Comparison of ENCODE assay signal across 22 mouse cellular contexts in the genomic region with DNA sequence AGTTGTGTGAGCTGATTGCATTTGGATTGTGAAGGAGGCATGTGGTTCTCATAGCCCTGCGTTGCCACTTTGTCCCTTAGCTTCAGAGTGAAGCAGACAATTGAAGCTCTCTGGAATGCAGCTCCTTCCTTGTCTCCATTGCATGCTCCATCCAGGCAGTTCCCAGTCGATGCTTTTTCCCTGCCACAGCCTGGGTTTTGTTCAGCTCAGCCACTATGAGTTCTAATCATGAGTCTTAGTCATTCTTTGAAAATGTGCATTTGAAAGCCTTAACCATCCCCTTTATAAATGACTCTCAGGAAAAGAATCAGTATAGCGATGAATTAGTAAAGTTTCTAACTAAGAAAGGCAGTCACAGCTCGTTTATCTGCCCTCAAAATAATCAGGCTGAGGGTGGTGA.
DNase-seq lines count a peak whose midpoint lies in the region; ATAC-seq and TF ChIP-seq lines count a peak whose summit lies in the region.
"Had no signal": no experiment of that assay in that cellular context is flagged by ENCODE, and none has a peak within 500 bp of the region (broad histone marks: within the 10 kb centered on the region; RNA-seq: fewer than 3 reads in every experiment).

No protein-coding gene starts in this region.

- no peak for TF ChIP-seq CTCF in gastrocnemius, adult 2 months (IDR thresholded peaks at IDR 0.05)

- no peak overlapping the region for H3K4me3 ChIP-seq in gastrocnemius, adult 2 months
- no peak overlapping the region for H3K4me3 ChIP-seq in kidney, embryonic 15.5 days (replicated peaks)
- no peak overlapping the region for H3K4me3 ChIP-seq in neural tube, embryonic 14.5 days (ENCODE audit: low read depth, low read length)
- no peak overlapping the region for H3K4me3 ChIP-seq in neural tube, embryonic 15.5 days (replicated peaks)
- H3K4me3 ChIP-seq: erythroblast, embryonic 14.5 days; forebrain, embryonic 12.5 days; heart, embryonic 12.5 days; left cerebral cortex, adult 2 months; limb, embryonic 15.5 days; midbrain, embryonic 12.5 days; stomach, embryonic 15.5 days had no signal

- no peak for ATAC-seq in kidney, embryonic 15.5 days (replicated peaks; ENCODE audit: low FRiP score)
- no peak for ATAC-seq in neural tube, embryonic 14.5 days (ENCODE audit: low read depth)
- ATAC-seq in neural tube, embryonic 15.5 days (ENCODE audit: low FRiP score), result no peak
- ATAC-seq in monocyte, adult 5-6 weeks (replicated peaks; ENCODE audit: insufficient number of reproducible peaks, low FRiP score, low TSS enrichment, poor library complexity, severe bottlenecking), result no peak
- ATAC-seq: hindbrain, postnatal 0 days; intestine, embryonic 16.5 days had no signal

- H3K9me3 ChIP-seq in kidney, embryonic 15.5 days (replicated peaks), result no peaks in the 10 kb centered on the region
- H3K9me3 ChIP-seq in neural tube, embryonic 14.5 days (ENCODE audit: control insufficient read depth, low read length), result no peaks in the 10 kb centered on the region
- H3K9me3 ChIP-seq in neural tube, embryonic 15.5 days (replicated peaks), result no peaks in the 10 kb centered on the region
- H3K9me3 ChIP-seq: forebrain, embryonic 12.5 days; heart, embryonic 12.5 days; limb, embryonic 15.5 days; midbrain, embryonic 12.5 days; stomach, embryonic 15.5 days had no signal

- WGBS in kidney, embryonic 15.5 days, result 41% methylated on average over 4 of the region's 4 CpGs
- 29% methylated on average over 4 of the region's 4 CpGs for WGBS in neural tube, embryonic 14.5 days
- 29% methylated on average over 4 of the region's 4 CpGs for WGBS in neural tube, embryonic 15.5 days

- H3K9ac ChIP-seq in kidney, embryonic 15.5 days, result no peak overlapping the region
- H3K9ac ChIP-seq in neural tube, embryonic 14.5 days (replicated peaks; ENCODE audit: low read depth, low read length), result no peak overlapping the region
- H3K9ac ChIP-seq in neural tube, embryonic 15.5 days (replicated peaks), result no peak overlapping the region
- H3K9ac ChIP-seq: forebrain, embryonic 12.5 days; heart, embryonic 12.5 days; limb, embryonic 15.5 days; liver, embryonic 14.5 days; midbrain, embryonic 12.5 days; stomach, embryonic 15.5 days had no signal

- H3K27ac ChIP-seq in gastrocnemius, adult 2 months, result peak overlapping the region; percentile 25; the same call in 1 of the 2 replicates
- 0 out of 2 replicates have a peak overlapping the region, but pooled peaks have one; percentile 7 for H3K27ac ChIP-seq in kidney, embryonic 15.5 days
- 0 out of 2 replicates have a peak overlapping the region, but pooled peaks have one; percentile 6 for H3K27ac ChIP-seq in neural tube, embryonic 14.5 days (ENCODE audit: low read depth, low read length)
- H3K27ac ChIP-seq in neural tube, embryonic 15.5 days (replicated peaks), result no peak overlapping the region
- H3K27ac ChIP-seq: forebrain, embryonic 12.5 days; hindbrain, postnatal 0 days; left cerebral cortex, adult 2 months; limb, embryonic 15.5 days; liver, embryonic 14.5 days; midbrain, embryonic 12.5 days; stomach, embryonic 15.5 days had no signal

- no peaks in the 10 kb centered on the region for H3K27me3 ChIP-seq in kidney, embryonic 15.5 days
- no peaks in the 10 kb centered on the region for H3K27me3 ChIP-seq in neural tube, embryonic 14.5 days (ENCODE audit: control insufficient read depth, insufficient read depth, low read length)
- H3K27me3 ChIP-seq in neural tube, embryonic 15.5 days (replicated peaks), result no peaks in the 10 kb centered on the region
- H3K27me3 ChIP-seq: forebrain, embryonic 12.5 days; heart, embryonic 12.5 days; limb, embryonic 15.5 days; midbrain, embryonic 12.5 days; stomach, embryonic 15.5 days had no signal

- no peak for DNase-seq in gastrocnemius, adult 2 months
- DNase-seq in gastrocnemius, adult 18-20 months (ENCODE audit: low spot score), result no peak
- DNase-seq in kidney, postnatal 4 days, result no peak
- DNase-seq: adrenal gland, postnatal 25 days; cerebellum, adult 9-11 months; heart, postnatal 10 days; lung, postnatal 14 days; thymus, postnatal 25 days had no signal

- H3K4me1 ChIP-seq in kidney, embryonic 15.5 days, result peaks cover 20% of the 10 kb centered on the region
- peaks cover 17% of the 10 kb centered on the region for H3K4me1 ChIP-seq in neural tube, embryonic 14.5 days (ENCODE audit: control insufficient read depth, insufficient read depth, low read length)
- H3K4me1 ChIP-seq in neural tube, embryonic 15.5 days, result peaks cover 41% of the 10 kb centered on the region
- H3K4me1 ChIP-seq: stomach, embryonic 15.5 days had no signal

- no peak overlapping the region for H3K4me2 ChIP-seq in kidney, embryonic 15.5 days
- no peak overlapping the region for H3K4me2 ChIP-seq in neural tube, embryonic 14.5 days (ENCODE audit: low read depth, low read length)
- H3K4me2 ChIP-seq in neural tube, embryonic 15.5 days, result no peak overlapping the region
- H3K4me2 ChIP-seq: forebrain, embryonic 12.5 days; heart, embryonic 12.5 days; limb, embryonic 15.5 days; midbrain, embryonic 12.5 days; stomach, embryonic 15.5 days had no signal

- intact Hi-C loops in gastrocnemius, adult 2 months (cut with DNase I), result no loop called here

- H3K36me3 ChIP-seq in kidney, embryonic 15.5 days, result peaks cover 57% of the 10 kb centered on the region
- no peaks in the 10 kb centered on the region for H3K36me3 ChIP-seq in neural tube, embryonic 14.5 days (ENCODE audit: control insufficient read depth, insufficient read depth, low read length)
- 0 out of 2 replicates have a peak, but pooled peaks cover 3% of the 10 kb centered on the region for H3K36me3 ChIP-seq in neural tube, embryonic 15.5 days
- H3K36me3 ChIP-seq: forebrain, embryonic 12.5 days; limb, embryonic 15.5 days; midbrain, embryonic 12.5 days had no signal
